In the genomic region with DNA sequence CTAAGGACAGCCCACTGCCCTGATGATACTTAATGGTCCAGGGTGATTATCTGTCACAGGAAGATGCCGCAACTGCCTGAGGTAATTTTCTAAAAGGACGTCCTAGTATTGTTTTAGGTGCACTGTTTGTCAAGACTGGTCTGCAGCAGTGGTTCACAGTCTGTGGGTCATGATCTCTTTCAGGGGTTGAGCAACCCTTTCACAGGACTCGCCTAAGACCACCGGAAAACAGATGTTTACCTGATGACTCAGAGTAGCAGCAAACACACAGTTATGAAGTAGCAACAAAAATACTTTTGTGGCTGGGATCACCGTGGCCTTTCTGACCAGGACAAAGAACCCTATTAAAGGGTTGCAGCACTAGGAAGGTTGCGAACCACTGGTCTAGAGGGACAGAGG, we compare ENCODE assay signal across 16 mouse cellular contexts. TPM values are rescaled to one million over a fixed set of nuclear protein-coding genes. Genes with fewer than 3 reads are reported as not detected.
DNase-seq lines count a peak whose midpoint lies in the region; ATAC-seq and TF ChIP-seq lines count a peak whose summit lies in the region.
"Had no signal": no experiment of that assay in that cellular context is flagged by ENCODE, and none has a peak within 500 bp of the region (broad histone marks: within the 10 kb centered on the region; RNA-seq: fewer than 3 reads in every experiment).

No protein-coding gene starts in this region.

- no peak overlapping the region for H3K4me2 ChIP-seq in kidney, embryonic 14.5 days (replicated peaks; ENCODE audit: low read depth, low read length)
- H3K4me2 ChIP-seq in forebrain, embryonic 13.5 days = no peak overlapping the region
- H3K4me2 ChIP-seq: liver, embryonic 15.5 days; midbrain, embryonic 13.5 days had no signal

- peak overlapping the region; percentile 22; the same call in 1 of the 2 replicates for H3K9ac ChIP-seq in heart, adult 2 months (ENCODE audit: low read depth, low read length)
- H3K9ac ChIP-seq in kidney, embryonic 14.5 days (ENCODE audit: low read depth, low read length) = 0 out of 2 replicates have a peak overlapping the region, but pooled peaks have one; percentile 12
- no peak overlapping the region for H3K9ac ChIP-seq in forebrain, embryonic 13.5 days
- H3K9ac ChIP-seq: liver, embryonic 15.5 days; midbrain, embryonic 13.5 days had no signal

- 35% methylated on average over 6 of the region's 6 CpGs for WGBS in heart, adult 2 months
- 52% methylated on average over 6 of the region's 6 CpGs for WGBS in kidney, embryonic 14.5 days
- WGBS in small intestine, adult 2 months = 71% methylated on average over 6 of the region's 6 CpGs
- 81% methylated on average over 6 of the region's 6 CpGs for WGBS in forebrain, embryonic 13.5 days

- peaks cover 23% of the 10 kb centered on the region for H3K36me3 ChIP-seq in heart, adult 2 months (ENCODE audit: control insufficient read depth, insufficient read depth, low read length)
- H3K36me3 ChIP-seq in kidney, embryonic 14.5 days (ENCODE audit: control insufficient read depth, insufficient read depth, low read length) = peaks cover 40% of the 10 kb centered on the region; the same call in 1 of the 2 replicates
- peaks cover 80% of the 10 kb centered on the region for H3K36me3 ChIP-seq in small intestine, adult 2 months (ENCODE audit: control insufficient read depth, insufficient read depth, low read length)
- H3K36me3 ChIP-seq in forebrain, embryonic 13.5 days (ENCODE audit: poor library complexity, severe bottlenecking) = no peaks in the 10 kb centered on the region
- H3K36me3 ChIP-seq: midbrain, embryonic 13.5 days had no signal

- H3K79me2 ChIP-seq in heart, adult 2 months (replicated peaks; ENCODE audit: control insufficient read depth, insufficient read depth, low read length) = no peaks in the 10 kb centered on the region

- no peak for TF ChIP-seq POLR2A in heart, adult 2 months (IDR thresholded peaks at IDR 0.05; ENCODE audit: insufficient read depth, low read depth, low read length)
- no peak for TF ChIP-seq POLR2A in small intestine, adult 2 months (IDR thresholded peaks at IDR 0.05; ENCODE audit: low read depth, low read length)

- peaks cover 30% of the 10 kb centered on the region for H3K4me1 ChIP-seq in heart, adult 2 months (ENCODE audit: control insufficient read depth, insufficient read depth, low read length)
- peaks cover 16% of the 10 kb centered on the region for H3K4me1 ChIP-seq in kidney, embryonic 14.5 days (ENCODE audit: control insufficient read depth, insufficient read depth, low read length)
- H3K4me1 ChIP-seq in small intestine, adult 2 months (ENCODE audit: control insufficient read depth, insufficient read depth, insufficient read length, low read length) = no peaks in the 10 kb centered on the region
- H3K4me1 ChIP-seq in forebrain, embryonic 13.5 days = no peaks in the 10 kb centered on the region
- H3K4me1 ChIP-seq: liver, embryonic 15.5 days had no signal

- ATAC-seq in kidney, embryonic 14.5 days (ENCODE audit: low FRiP score, low TSS enrichment) = no peak
- ATAC-seq in forebrain, embryonic 13.5 days = no peak
- ATAC-seq: forebrain, embryonic 14.5 days; intestine, postnatal 0 days; midbrain, embryonic 13.5 days had no signal

- no peak for TF ChIP-seq EP300 in heart, adult 2 months (IDR thresholded peaks at IDR 0.05; ENCODE audit: insufficient read depth, low read depth, low read length)

- H3K27ac ChIP-seq in heart, adult 2 months = peak overlapping the region; percentile 56
- peak overlapping the region; percentile 55; the same call in 1 of the 2 replicates for H3K27ac ChIP-seq in kidney, embryonic 14.5 days (ENCODE audit: low read depth, low read length)
- H3K27ac ChIP-seq in small intestine, adult 2 months (ENCODE audit: insufficient read depth, low read depth, low read length) = peak overlapping the region; percentile 22; the same call in 1 of the 2 replicates
- no peak overlapping the region for H3K27ac ChIP-seq in forebrain, embryonic 13.5 days
- H3K27ac ChIP-seq: liver, embryonic 15.5 days; macrophage; midbrain, embryonic 13.5 days had no signal

- no peak for TF ChIP-seq CTCF in heart, adult 2 months (IDR thresholded peaks at IDR 0.05)
- no peak for TF ChIP-seq CTCF in small intestine, adult 2 months (IDR thresholded peaks at IDR 0.05; ENCODE audit: extremely low read depth, insufficient read length, insufficient replicate concordance, low read depth, low read length)

- no peak for DNase-seq in heart, adult 2 months
- no peak for DNase-seq in heart, postnatal 36 days
- DNase-seq in kidney, adult 11 months = no peak
- DNase-seq in Muller cell, postnatal 12 days (ENCODE audit: inconsistent ontology term) = peak; percentile 24
- no peak for DNase-seq in urinary bladder, postnatal 36 days (ENCODE audit: low spot score in 2 of 2)
- DNase-seq: cerebellum, postnatal 25 days; thymus, postnatal 4 days had no signal

- no peak overlapping the region for H3K4me3 ChIP-seq in heart, adult 2 months
- no peak overlapping the region for H3K4me3 ChIP-seq in kidney, embryonic 14.5 days (ENCODE audit: low read length)
- H3K4me3 ChIP-seq in small intestine, adult 2 months (ENCODE audit: low read depth, low read length) = no peak overlapping the region
- no peak overlapping the region for H3K4me3 ChIP-seq in forebrain, embryonic 13.5 days
- H3K4me3 ChIP-seq: liver, embryonic 15.5 days; midbrain, embryonic 13.5 days had no signal

- H3K27me3 ChIP-seq in heart, adult 2 months (ENCODE audit: control insufficient read depth, insufficient read depth, low read length) = no peaks in the 10 kb centered on the region
- no peaks in the 10 kb centered on the region for H3K27me3 ChIP-seq in kidney, embryonic 14.5 days (ENCODE audit: control insufficient read depth, insufficient read depth, low read length)
- no peaks in the 10 kb centered on the region for H3K27me3 ChIP-seq in small intestine, adult 2 months (ENCODE audit: control insufficient read depth, insufficient read depth, low read length)
- no peaks in the 10 kb centered on the region for H3K27me3 ChIP-seq in forebrain, embryonic 13.5 days
- H3K27me3 ChIP-seq: liver, embryonic 15.5 days; midbrain, embryonic 13.5 days had no signal

- intact Hi-C loops in heart, adult 2 months (cut with DNase I) = loop anchor here (1.0 to 5.0 kb wide), 2 partner anchors 22 to 36 kb away; no protein-coding TSS in a partner anchor
- intact Hi-C loops in heart, postnatal 36 days (cut with DNase I) = loop anchor here (5.0 kb wide), 1 partner anchor 36 kb away; no protein-coding TSS in a partner anchor

- no peaks in the 10 kb centered on the region for H3K9me3 ChIP-seq in kidney, embryonic 14.5 days (ENCODE audit: control insufficient read depth, low read length)
- H3K9me3 ChIP-seq in forebrain, embryonic 13.5 days (replicated peaks) = no peaks in the 10 kb centered on the region
- H3K9me3 ChIP-seq: G1E; liver, embryonic 15.5 days; midbrain, embryonic 13.5 days had no signal

RNA-seq across cellular contexts. Expression of a gene that starts 24.4 kb away (rescaled TPM):
- total RNA-seq in heart, adult 2 months (2021) = 10 to 100 TPM; 59.7 to 72.5 TPM
- 97.4 and 123 TPM in 2 replicates for polyA plus RNA-seq in heart, adult 2 months (2012; rRNA removed)
- total RNA-seq in heart, postnatal 36 days (2021) = 10 to 100 TPM; 74.2 to 98.2 TPM
- 463 and 482 TPM in 2 replicates for polyA plus RNA-seq in kidney, embryonic 14.5 days (2014; fragmentation: Nextera tagmentation; extraction: Ambion mirVana)
- 269 and 791 TPM in 2 replicates for polyA plus RNA-seq in small intestine, adult 2 months (2012; rRNA removed)
- polyA plus RNA-seq in forebrain, embryonic 13.5 days (2015; fragmentation: Nextera tagmentation; extraction: Ambion mirVana) = 79.2 and 80.1 TPM in 2 replicates
